Mouse (Mus musculus): ENCODE results near the gene Spp1.

The Spp1 gene

DNA sequence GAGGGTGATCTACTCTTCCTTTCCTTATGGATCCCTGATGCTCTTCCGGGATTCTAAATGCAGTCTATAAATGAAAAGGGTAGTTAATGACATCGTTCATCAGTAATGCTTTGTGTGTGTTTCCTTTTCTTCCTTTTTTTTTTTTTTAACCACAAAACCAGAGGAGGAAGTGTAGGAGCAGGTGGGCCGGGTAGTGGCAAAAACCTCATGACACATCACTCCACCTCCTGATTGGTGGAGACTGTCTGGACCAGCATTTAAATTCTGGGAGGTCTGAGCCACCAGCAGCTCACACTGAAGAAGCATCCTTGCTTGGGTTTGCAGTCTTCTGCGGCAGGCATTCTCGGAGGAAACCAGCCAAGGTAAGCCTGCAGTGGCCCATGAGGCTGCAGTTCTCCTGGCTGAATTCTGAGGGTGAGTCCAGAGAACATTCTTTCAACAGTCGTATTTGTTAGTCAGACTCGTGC is at the start of gene Spp1:
Spp1 (plus strand) TSS at position 284 of the 467 bp plus-strand sequence.
- no peak for DNase-seq (ENCODE audit: low read depth, low spot score)

DNA sequence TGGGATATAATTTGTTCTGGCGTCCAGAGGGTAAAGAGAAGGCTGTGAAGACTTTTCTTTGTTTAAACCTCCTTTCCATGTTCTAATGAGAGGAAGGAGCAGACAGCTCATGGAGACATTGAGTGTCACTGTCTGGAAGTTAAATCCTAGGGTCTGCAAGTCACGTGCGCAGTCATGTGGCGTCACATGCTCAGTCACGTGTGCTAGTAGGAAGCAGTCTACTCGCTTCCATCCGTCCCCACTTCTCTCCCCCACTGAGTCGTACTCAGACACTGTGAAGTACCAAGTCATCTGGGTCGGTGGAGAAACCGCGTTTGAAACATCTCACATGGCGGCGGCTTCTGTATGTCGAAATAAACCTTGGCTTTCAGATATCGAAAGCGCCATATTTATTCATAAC is 49.4 kb upstream of the Spp1 start:
- DNase-seq (ENCODE audit: low read depth, low spot score), result no peak

DNA sequence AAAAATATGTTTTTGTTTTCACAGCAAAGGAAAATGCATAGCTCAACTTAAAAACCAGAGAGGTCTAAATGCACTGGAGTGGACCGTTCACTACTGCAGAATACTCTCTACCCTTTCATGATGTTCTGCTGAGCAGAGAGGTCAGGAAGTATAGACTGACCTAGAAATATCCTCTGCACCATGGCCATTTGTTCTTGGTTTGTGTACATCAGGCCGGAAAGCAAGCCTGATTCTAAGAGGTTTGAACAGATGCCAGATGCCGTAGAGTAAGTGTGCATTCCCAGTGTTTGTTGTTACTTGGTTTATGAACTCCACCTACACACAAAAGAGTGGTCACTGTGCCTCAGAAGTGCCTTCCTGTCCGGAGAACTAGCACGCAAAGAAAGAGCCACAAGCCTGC is 48.0 kb upstream of the Spp1 start:
- no peak for DNase-seq (ENCODE audit: low read depth, low spot score)

DNA sequence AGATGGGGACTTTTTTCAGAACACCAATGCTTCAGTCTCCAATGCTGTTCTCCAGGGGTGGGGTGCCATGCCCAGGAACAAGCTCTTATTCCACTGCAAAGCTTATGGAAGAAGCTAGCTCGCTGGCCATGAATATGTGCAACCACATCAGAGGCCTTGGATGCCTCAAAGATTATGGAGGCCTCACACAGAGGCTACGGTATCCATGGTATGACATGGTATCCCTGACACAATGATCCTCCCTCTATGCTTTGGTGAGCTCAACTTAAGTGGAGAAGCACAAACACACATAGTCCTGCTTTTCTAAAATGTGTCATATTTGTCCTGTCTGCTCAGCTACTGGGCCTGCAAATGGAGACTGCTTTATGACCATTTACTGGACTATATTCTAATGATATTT is 44.0 kb upstream of the Spp1 start:
- DNase-seq (ENCODE audit: low read depth, low spot score), result no peak

GRCm38 (mm10) chr5:104392784-104393183 is 42.1 kb upstream of the Spp1 start:
- DNase-seq (ENCODE audit: low read depth, low spot score), result no peak

DNA sequence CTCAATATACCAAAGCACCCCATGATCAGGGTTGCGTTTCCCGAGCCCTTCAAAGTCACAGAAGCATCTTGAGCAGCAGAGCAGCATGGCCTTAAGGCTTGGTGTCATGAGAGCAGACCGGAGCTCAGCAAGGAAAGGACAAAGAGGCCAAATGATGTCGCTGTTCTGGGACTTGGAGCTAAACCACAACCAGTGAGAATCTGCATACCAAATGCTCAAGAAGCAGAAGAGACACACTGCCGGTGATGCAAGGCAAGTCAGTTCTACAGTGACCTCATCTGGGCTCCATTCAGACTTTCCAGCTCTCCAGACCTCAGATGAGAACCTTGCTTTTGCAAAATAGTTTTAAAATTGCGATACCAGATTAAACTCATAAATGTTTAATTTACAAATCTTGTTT is 38.6 kb upstream of the Spp1 start:
- DNase-seq (ENCODE audit: low read depth, low spot score), result no peak

DNA sequence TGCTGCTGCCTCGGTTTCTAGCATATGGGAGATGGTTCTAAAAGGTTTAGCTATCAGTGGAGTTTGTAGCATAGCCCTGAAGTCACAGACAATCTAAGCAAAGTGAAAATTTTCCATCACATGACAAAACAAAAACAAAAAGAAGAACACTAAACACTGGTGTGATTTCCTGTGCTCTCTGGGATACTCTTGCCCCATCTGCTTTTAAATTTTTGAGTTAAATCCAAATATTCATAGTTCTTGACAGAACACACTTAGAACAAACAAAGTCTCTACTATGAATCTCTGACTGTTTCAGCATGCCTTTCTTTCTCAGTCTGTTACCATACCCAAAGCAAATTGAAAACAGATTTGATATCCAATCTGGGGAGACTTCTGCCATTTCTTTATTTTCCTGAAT is 36.9 kb upstream of the Spp1 start:
- no peak for DNase-seq (ENCODE audit: low read depth, low spot score)

DNA sequence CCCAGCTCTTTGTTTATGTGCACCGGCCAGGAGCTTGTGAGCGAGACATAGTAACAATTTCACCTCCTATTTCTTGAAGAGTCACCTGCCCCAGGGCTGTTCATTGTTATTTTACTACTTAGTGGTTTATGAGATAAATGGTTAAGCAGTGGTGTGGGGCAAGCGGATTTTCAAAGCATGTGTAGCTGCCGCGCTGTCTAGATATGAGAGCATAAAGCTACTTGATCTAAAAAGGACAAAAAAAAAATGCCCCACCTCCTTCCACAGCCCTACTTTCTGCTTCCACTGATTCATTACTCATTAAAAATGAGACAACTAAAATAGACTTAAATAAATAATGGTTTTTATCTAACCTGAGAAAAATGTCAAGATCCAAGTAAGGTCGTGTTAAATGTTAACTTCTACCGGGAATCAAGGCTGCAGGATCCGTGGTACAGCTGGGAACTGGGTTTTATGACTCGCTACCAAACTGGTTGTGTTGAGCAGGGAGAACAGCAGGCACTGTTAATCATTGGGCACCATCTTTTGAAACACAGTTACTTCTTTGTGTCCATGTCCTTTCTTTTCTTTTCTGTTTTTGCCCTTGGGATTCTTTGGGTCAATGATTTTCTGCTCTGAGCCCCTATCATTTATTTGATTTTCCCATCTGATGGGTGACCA is 35.5 kb upstream of the Spp1 start:
- no peak for DNase-seq (ENCODE audit: low read depth, low spot score)

DNA sequence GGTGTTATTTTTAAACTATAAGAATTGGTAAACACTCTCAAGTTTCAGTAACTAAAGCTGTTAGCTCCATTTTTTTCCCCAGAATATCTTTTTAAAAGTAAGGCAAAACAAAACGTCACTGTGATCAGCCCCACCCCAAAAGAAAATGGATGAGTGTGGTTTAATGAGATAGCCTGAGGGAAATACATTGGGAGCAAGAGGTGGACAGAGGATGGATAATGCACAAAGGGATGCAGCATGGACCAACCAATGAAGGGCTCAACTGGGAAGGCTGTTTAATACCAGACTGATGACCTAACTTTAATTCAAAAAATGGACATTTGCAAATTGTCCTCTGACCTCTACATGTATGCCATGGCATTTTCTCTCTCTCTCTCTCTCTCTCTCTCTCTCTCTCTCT is 34.9 kb upstream of the Spp1 start:
- DNase-seq (ENCODE audit: low read depth, low spot score), result no peak

DNA sequence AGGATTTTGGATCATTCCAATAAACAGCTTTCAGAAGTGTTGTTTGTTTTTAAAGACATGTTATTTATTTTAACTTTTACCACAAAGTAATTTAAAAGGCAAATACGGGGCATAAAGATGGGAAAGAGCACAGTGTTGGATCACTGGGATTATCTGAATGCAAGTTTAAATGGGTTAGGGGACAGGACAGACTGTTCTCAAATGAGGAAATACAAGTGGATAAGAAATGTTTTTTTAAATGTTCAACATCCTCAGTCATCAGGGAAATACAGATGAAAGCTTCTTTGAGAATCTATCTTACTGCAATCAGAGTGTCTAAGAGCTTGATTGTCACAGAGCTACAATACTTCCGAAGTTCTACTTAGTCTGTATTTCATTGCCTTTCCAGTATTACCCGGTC is 32.3 kb upstream of the Spp1 start:
- DNase-seq (ENCODE audit: low read depth, low spot score), result no peak

GRCm38 (mm10) chr5:104403351-104403750 is 31.6 kb upstream of the Spp1 start:
- no peak for DNase-seq (ENCODE audit: low read depth, low spot score)

DNA sequence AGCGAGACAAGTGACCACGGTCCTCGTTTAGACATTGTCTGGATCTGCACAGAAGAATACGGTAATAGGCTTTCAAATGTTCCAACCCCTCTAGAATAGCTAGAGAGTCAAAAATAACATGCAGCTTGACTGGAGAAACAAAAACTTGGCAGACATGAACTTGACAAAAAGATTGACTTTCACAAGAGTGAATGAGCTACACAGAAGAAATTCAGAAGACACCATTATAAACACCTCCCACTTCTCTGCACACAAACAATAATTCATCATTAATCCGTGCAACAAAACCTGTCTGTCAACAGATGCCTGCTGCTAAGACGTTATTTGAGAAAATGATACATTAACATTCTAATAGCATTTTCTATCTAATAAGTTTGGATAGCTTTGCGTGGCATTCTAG is 30.4 kb upstream of the Spp1 start:
- no peak for DNase-seq (ENCODE audit: low read depth, low spot score)

DNA sequence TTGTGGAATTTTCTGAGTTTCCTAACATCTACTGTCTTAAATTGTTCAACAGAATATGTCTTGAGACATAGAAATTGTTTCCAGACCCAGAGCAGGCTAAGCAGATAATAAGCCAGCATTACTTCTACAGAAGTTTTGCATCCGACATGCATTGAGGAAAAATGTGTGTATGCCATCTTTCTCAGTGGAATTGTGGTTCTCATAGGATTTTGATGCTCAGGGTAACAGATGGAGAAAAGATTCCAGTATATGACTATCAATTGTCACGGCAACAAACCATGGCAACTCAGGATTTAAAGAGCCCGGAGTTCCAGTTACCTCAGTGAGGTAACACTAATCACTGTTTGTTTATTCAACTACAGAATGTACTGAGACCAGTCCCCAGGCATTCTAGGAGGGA is 29.9 kb upstream of the Spp1 start:
- no peak for DNase-seq (ENCODE audit: low read depth, low spot score)

DNA sequence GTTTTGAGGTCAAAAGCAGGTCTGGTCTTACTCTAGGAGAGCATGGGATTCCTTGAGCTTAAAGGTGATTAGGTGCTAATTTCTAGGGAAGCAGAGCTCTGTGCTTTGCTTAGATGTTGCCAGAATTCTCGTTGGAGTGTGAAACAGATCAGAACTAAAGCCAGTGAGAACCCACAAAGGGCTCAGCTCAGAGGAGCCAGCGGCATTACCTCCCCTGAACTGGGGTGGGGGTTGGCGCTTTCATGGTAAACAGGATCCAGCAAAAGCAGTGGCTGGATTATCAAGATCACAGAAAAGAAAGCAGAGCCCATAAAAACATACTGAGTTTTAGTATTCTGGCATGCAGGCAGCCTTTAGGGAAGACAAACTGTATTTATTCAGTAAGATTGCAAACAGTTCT is 28.2 kb upstream of the Spp1 start:
- DNase-seq (ENCODE audit: low read depth, low spot score), result no peak

DNA sequence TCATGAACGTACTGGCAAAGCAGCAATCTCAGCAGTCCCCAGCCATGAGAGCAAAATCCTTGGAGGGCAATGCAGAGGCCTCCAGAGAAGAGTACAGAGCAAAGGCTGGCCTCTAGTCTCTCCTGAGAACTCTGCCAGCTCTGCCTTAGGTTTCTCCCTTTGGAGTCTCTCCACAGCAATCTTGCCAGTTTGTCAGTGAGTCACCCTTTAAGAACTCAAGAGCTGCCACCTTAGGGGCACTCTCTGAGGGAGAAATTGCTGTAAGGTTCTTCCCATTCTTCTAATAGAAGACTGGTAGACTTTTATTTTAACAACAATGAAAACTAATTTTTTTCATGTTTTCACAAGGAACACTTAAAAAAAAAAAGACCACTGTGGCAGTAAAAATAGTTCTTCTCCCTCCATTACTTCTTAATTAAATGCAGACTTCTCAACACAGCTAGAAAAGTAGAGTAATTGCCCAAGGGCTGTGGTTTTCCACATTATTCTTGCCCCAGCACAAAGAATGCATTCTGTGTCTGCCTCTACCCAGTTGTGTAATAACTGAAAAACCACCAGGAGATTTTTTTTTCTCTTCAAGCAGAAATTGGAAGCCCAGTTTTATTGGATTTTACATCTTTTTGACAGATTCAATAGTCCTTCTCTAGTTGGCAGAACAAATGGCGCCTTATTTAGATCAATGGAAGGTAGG is 27.2 kb upstream of the Spp1 start:
- DNase-seq (ENCODE audit: low read depth, low spot score), result no peak

DNA sequence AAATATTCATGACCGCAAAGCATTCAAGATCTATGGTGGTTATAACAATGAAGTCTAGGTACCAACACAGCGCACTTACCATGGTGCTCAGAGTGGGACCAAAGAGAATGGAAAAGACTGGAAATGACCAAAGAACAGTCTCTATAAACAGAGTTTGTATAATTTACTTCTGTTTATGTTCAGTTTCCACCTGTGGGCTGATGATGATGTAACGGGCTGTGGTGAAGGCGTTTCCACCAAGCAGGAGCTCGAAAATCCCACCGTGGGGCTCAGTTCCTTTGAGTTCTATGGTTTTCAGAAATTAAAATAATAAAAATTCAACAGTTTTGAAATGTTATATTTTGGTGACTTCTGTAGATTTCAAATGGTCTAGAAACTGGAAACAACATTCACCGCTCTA is 26.4 kb upstream of the Spp1 start:
- no peak for DNase-seq (ENCODE audit: low read depth, low spot score)

DNA sequence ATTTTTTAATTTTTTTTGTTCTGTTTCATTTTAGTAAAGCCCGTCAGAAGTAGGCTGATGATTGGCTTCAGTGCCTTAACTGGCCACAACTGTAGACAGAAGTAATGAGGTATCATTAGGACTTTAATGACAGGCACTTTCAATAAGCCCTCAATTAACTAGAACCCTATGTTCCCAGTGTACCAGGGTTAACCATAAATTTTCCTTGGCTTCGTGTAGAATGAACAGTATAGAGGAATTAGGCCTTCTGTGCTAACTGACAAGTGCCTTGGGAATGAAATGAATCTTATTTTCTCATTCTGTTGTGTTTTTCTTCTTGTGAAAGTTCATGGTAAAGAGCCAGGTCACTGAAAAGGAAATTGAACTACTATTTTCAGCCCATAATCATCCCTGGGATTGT is 18.9 kb upstream of the Spp1 start:
- no peak for DNase-seq (ENCODE audit: low read depth, low spot score)

- no peak for DNase-seq (ENCODE audit: low read depth, low spot score)
These were observed 17.9 kb upstream of the Spp1 start for GRCm38 (mm10) chr5:104417028-104417427.

- DNase-seq (ENCODE audit: low read depth, low spot score), result no peak
These were observed 17.2 kb upstream of the Spp1 start for GRCm38 (mm10) chr5:104417721-104418120.

GRCm38 (mm10) chr5:104422039-104422438 is 12.9 kb upstream of the Spp1 start:
- no peak for DNase-seq (ENCODE audit: low read depth, low spot score)

- DNase-seq (ENCODE audit: low read depth, low spot score), result no peak
These were observed 11.1 kb upstream of the Spp1 start for GRCm38 (mm10) chr5:104423861-104424260.

DNA sequence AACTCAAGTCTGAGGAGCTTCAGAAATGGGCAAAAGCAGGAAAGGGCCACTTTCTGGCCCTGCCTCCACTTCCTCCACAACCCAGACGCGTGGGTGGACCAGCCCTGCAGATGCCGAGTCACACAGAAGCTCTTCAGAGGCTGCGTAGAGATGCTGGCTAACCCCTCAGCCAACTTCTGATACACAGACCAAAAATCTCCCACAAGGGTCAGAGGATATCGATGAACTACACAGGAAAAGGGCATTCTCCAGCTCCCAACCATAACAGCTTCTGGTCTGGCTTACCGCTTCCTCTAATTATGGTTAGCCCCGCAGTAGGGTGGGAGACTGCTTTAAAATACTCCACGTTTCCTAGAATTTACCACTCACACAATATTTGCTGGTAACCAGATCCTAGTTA is 9.0 kb upstream of the Spp1 start:
- DNase-seq (ENCODE audit: low read depth, low spot score), result no peak

DNA sequence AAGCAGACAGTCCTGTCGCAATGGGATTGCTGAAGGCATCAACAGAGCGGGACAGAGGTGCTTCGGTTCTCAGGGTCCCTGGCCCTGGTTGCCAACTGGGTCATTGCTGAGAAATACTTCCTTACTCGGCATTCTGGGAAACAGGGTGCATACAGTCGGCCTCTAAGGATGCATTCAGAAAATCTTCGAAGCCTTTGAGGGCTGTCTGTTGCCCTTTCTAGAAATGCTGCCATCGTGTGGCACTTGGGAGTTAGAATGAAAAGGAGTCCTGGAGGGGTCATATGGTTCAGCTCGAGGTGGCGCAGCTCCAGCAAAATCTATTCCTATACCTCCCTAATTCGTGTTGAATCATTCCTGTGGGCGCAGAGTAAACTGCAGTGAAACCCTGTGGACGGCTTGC is 2.0 kb upstream of the Spp1 start:
- DNase-seq (ENCODE audit: low read depth, low spot score), result no peak
